Mouse (Mus musculus) ES-Bruce4 (cell line): ENCODE results near the gene Pfdn4.

Source experiments
- CTCF ChIP-seq: IDR thresholded peaks from one replicate; pipeline ENCODE4 v1.8.1; 2011; ENCODE audit warnings: low read depth, low read length
- EP300 ChIP-seq: IDR thresholded peaks from 2 replicates; pipeline ENCODE4 v1.6.1; 2011; ENCODE audit warnings: low read depth, low read length; ENCODE audit not compliant: insufficient read depth
- POLR2A ChIP-seq: IDR thresholded peaks from one replicate; pipeline ENCODE4 v1.8.1; 2011; ENCODE audit warnings: low read length; ENCODE audit not compliant: insufficient read depth

- TF ChIP-seq CTCF (peak; percentile 71), POLR2A (no peak), EP300 (no peak)
Observed at GRCm38 (mm10) chr2:170482019-170482540, 14.1 kb upstream of the Pfdn4 start.
